Mouse (Mus musculus): ENCODE measurements around the gene Il13.

GRCm38 (mm10) chr11:53634556-53634955 is at the start of gene Il13:
- TF ChIP-seq TAL1 (IDR thresholded peaks at IDR 0.05; ENCODE audit: low read length) (no peak), GATA1 (IDR thresholded peaks at IDR 0.05; ENCODE audit: low read length) (no peak)

Measured in erythroblast, embryonic 14.5 days (primary cell).